Mouse (Mus musculus): ENCODE results near the gene Emilin2. TPM values are rescaled to one million over a fixed set of nuclear protein-coding genes. Genes with fewer than 3 reads are reported as not detected.

Emilin2 gene
- polyA plus RNA-seq, 1 experiment from 2014 or later = 2.0 TPM

DNA sequence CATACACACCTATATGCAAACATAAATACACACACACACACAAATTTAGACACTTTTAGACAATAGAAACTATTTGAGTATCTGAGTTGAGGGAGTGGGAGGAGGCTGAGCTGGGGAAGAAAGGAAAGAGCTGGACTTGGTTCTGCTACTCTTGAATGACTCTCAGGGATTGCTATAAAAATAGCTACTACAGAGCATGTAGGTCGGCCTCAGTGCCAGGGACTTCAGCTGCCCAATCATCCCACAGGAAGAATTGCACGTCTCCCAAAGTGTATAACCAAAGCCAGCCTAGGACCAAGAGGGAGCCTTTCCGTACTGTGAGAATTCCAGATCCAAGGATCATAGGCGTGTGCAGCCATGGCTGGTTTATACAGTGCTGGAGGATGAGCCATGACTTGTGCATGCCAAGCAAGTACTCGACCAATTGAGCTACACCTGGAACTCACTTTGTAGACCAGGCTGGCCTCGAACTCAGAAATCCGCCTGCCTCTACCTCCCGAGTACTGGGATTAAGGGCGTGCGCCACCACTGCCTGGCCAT is 4.5 kb downstream of the Emilin2 start:
- WGBS = 90% methylated on average over 10 of the region's 10 CpGs
- Histone ChIP-seq H3K36me3 (ENCODE audit: control insufficient read depth, insufficient read depth, low read length) (no peaks in the 10 kb centered on the region), H3K27me3 (ENCODE audit: control insufficient read depth, insufficient read depth, low read length) (peaks cover 4% of the 10 kb centered on the region; the same call in 1 of the 2 replicates), H3K9me3 (ENCODE audit: control insufficient read depth, low read length) (no peaks in the 10 kb centered on the region), H3K4me3 (ENCODE audit: low read depth, low read length) (no peak overlapping the region), H3K4me2 (ENCODE audit: low read depth, low read length) (no peak overlapping the region), H3K27ac (ENCODE audit: low read depth, low read length) (no peak overlapping the region), H3K9ac (replicated peaks; ENCODE audit: low read depth, low read length) (no peak overlapping the region), H3K4me1 (ENCODE audit: control insufficient read depth, insufficient read depth, low read length) (no peaks in the 10 kb centered on the region)
- no peak for ATAC-seq (ENCODE audit: low read depth)

DNA sequence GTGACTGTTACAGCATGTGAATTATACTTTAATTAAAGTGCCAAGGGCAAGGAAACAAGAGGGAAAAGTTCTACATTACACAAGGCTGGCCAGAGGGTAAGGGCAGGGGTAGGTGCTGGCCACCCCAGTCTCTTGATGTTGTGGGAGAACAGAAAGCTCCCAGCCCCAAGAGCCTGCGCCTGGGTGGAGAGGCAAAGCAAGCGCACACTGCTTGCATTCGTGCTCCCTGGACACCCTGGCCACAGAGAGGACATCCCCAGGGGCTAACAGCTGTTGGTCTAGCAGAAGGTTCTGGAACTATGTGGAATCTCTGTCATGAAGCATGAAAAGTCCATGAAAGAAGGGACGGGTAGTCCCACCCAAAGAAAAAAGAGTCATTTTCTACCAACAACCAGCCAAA is 5.1 kb downstream of the Emilin2 start:
- Histone ChIP-seq H3K9ac (replicated peaks; ENCODE audit: low read depth, low read length) (no peak overlapping the region), H3K36me3 (ENCODE audit: control insufficient read depth, insufficient read depth, low read length) (no peaks in the 10 kb centered on the region), H3K4me3 (ENCODE audit: low read depth, low read length) (no peak overlapping the region), H3K4me1 (ENCODE audit: control insufficient read depth, insufficient read depth, low read length) (no peaks in the 10 kb centered on the region), H3K27me3 (ENCODE audit: control insufficient read depth, insufficient read depth, low read length) (peaks cover 4% of the 10 kb centered on the region; the same call in 1 of the 2 replicates), H3K4me2 (ENCODE audit: low read depth, low read length) (no peak overlapping the region), H3K9me3 (ENCODE audit: control insufficient read depth, low read length) (no peaks in the 10 kb centered on the region), H3K27ac (ENCODE audit: low read depth, low read length) (no peak overlapping the region)
- ATAC-seq (ENCODE audit: low read depth) = no peak
- WGBS = 88% methylated on average over 4 of the region's 4 CpGs

DNA sequence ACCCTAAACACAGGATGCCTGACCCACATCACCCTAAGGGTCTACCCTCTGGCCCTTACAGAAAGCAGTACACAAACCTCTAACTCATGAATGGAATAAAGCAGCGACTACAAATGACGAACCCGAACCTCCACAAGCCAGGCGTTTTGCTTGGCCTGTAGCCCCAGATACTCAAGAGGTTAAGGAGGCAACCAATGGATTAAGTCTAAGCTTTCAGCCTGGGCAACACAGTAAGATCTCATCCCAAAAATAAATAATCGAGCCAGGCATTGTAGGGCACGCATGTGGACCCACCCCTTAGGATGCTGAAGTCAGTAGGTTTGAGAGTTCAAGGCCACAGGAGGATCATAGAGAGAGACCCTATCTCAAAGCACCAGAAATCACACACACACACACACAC is 5.7 kb downstream of the Emilin2 start:
- 92% methylated on average over 6 of the region's 6 CpGs for WGBS
- no peaks in the 10 kb centered on the region for H3K36me3 ChIP-seq (ENCODE audit: control insufficient read depth, insufficient read depth, low read length)
- no peak for ATAC-seq (ENCODE audit: low read depth)

DNA sequence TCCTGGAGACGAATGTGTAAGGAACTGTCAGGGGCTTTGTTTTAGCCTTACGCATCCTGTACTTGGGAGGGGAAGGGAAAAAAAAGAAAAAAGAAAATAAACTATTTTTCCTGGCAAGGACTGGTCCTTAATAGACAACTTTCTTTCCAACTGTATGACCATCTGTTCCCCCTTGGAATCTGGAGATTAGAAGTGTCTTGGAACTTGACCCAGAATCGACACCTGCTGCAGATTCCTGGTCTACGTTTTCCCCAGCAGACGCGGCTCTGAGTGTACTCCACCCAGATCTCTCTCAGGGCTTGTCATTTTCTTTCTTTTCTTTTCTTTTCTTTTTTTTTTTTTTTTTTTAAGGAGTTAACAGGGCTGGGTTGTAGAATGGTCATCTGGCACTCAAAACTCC is 8.3 kb downstream of the Emilin2 start:
- Histone ChIP-seq H3K4me3 (ENCODE audit: low read depth, low read length) (no peak overlapping the region), H3K9me3 (ENCODE audit: control insufficient read depth, low read length) (no peaks in the 10 kb centered on the region), H3K27me3 (ENCODE audit: control insufficient read depth, insufficient read depth, low read length) (no peaks in the 10 kb centered on the region), H3K9ac (replicated peaks; ENCODE audit: low read depth, low read length) (no peak overlapping the region), H3K4me2 (ENCODE audit: low read depth, low read length) (no peak overlapping the region), H3K36me3 (ENCODE audit: control insufficient read depth, insufficient read depth, low read length) (no peaks in the 10 kb centered on the region), H3K4me1 (ENCODE audit: control insufficient read depth, insufficient read depth, low read length) (no peaks in the 10 kb centered on the region), H3K27ac (ENCODE audit: low read depth, low read length) (no peak overlapping the region)
- no peak for ATAC-seq (ENCODE audit: low read depth)
- 82% methylated on average over 6 of the region's 6 CpGs for WGBS

More for the DNA sequence above, 5.7 kb downstream of the Emilin2 start:
- Histone ChIP-seq H3K4me2 (ENCODE audit: low read depth, low read length) (no peak overlapping the region), H3K27me3 (ENCODE audit: control insufficient read depth, insufficient read depth, low read length) (peaks cover 4% of the 10 kb centered on the region; the same call in 1 of the 2 replicates), H3K27ac (ENCODE audit: low read depth, low read length) (no peak overlapping the region), H3K9me3 (ENCODE audit: control insufficient read depth, low read length) (no peaks in the 10 kb centered on the region), H3K4me3 (ENCODE audit: low read depth, low read length) (no peak overlapping the region), H3K9ac (replicated peaks; ENCODE audit: low read depth, low read length) (no peak overlapping the region), H3K4me1 (ENCODE audit: control insufficient read depth, insufficient read depth, low read length) (no peaks in the 10 kb centered on the region)

DNA sequence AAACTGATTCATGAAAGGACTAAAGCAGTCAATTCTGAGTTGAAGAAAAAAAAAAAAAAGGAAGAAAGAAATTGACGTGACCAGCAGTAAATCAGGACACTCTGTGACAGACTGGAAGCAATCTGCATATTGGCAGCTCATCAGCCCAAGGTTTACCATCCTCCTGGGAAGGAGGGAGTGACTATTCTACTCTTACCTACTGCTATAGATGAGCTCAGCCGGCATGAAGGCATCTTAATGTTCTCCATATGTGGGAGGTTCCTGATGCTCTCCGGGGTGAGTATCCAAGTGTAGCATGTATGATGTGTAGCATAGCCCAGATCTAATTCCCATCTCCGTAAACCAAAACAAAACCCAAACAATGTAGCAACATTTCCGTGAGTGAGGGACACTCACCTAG is 10.4 kb downstream of the Emilin2 start:
- Histone ChIP-seq H3K4me2 (ENCODE audit: low read depth, low read length) (no peak overlapping the region), H3K27me3 (ENCODE audit: control insufficient read depth, insufficient read depth, low read length) (no peaks in the 10 kb centered on the region), H3K9me3 (ENCODE audit: control insufficient read depth, low read length) (no peaks in the 10 kb centered on the region), H3K27ac (ENCODE audit: low read depth, low read length) (no peak overlapping the region), H3K9ac (replicated peaks; ENCODE audit: low read depth, low read length) (no peak overlapping the region), H3K4me3 (ENCODE audit: low read depth, low read length) (no peak overlapping the region), H3K36me3 (ENCODE audit: control insufficient read depth, insufficient read depth, low read length) (no peaks in the 10 kb centered on the region), H3K4me1 (ENCODE audit: control insufficient read depth, insufficient read depth, low read length) (no peaks in the 10 kb centered on the region)
- ATAC-seq (ENCODE audit: low read depth) = no peak
- 63% methylated on average over 5 of the region's 5 CpGs for WGBS

DNA sequence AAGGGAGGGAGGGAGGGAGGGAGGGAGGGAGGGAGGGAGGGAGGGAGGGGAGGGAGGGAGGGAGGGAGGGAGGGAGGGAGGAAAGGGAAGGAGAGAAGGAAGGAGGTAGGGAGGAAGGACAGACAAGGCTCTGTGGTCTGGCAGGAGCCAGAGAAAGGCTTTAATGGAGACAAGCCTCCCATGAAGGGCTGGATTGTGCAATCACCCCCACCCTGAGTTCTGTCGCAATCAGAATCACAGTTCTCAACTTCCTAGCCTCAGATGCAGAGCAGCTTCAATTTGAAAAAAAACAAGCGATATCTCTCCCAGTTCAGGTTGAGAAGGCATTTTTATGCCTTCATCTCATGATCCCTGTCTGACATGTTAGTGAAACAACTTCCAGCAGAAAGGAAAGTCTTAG is 11.4 kb downstream of the Emilin2 start:
- Histone ChIP-seq H3K4me2 (ENCODE audit: low read depth, low read length) (no peak overlapping the region), H3K27me3 (ENCODE audit: control insufficient read depth, insufficient read depth, low read length) (no peaks in the 10 kb centered on the region), H3K4me1 (ENCODE audit: control insufficient read depth, insufficient read depth, low read length) (no peaks in the 10 kb centered on the region), H3K36me3 (ENCODE audit: control insufficient read depth, insufficient read depth, low read length) (no peaks in the 10 kb centered on the region), H3K27ac (ENCODE audit: low read depth, low read length) (no peak overlapping the region), H3K4me3 (ENCODE audit: low read depth, low read length) (no peak overlapping the region), H3K9me3 (ENCODE audit: control insufficient read depth, low read length) (no peaks in the 10 kb centered on the region), H3K9ac (replicated peaks; ENCODE audit: low read depth, low read length) (no peak overlapping the region)
- ATAC-seq (ENCODE audit: low read depth) = no peak
- WGBS = 85% methylated on average over 2 of the region's 2 CpGs

DNA sequence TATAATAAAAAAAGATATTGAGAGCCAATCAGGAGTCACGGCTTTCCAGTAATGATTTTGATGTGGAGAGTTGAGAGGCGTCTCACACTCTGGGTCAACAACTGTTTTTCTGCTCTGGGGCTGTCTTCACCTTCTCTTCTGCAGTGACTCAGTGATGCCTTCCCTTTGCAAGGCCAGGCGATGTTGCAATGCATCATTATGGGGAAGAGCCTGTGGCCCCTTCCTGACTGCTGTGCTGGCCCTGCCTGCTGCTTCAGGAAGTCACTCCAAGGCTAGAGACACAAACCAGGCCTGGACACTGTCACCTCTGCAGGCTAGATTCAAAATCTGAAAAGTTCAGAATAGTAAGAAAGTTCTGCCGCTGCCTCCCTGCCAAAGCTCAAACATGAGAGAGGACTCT is 11.9 kb downstream of the Emilin2 start:
- H3K4me1 ChIP-seq (ENCODE audit: control insufficient read depth, insufficient read depth, low read length) = no peaks in the 10 kb centered on the region
- no peak overlapping the region for H3K27ac ChIP-seq (ENCODE audit: low read depth, low read length)
- no peak overlapping the region for H3K4me3 ChIP-seq (ENCODE audit: low read depth, low read length)
- H3K4me2 ChIP-seq (ENCODE audit: low read depth, low read length) = no peak overlapping the region
- no peaks in the 10 kb centered on the region for H3K9me3 ChIP-seq (ENCODE audit: control insufficient read depth, low read length)
- H3K9ac ChIP-seq (replicated peaks; ENCODE audit: low read depth, low read length) = no peak overlapping the region
- ATAC-seq (ENCODE audit: low read depth) = no peak
- no peaks in the 10 kb centered on the region for H3K36me3 ChIP-seq (ENCODE audit: control insufficient read depth, insufficient read depth, low read length)
- 90% methylated on average over 4 of the region's 4 CpGs for WGBS
- no peaks in the 10 kb centered on the region for H3K27me3 ChIP-seq (ENCODE audit: control insufficient read depth, insufficient read depth, low read length)

DNA sequence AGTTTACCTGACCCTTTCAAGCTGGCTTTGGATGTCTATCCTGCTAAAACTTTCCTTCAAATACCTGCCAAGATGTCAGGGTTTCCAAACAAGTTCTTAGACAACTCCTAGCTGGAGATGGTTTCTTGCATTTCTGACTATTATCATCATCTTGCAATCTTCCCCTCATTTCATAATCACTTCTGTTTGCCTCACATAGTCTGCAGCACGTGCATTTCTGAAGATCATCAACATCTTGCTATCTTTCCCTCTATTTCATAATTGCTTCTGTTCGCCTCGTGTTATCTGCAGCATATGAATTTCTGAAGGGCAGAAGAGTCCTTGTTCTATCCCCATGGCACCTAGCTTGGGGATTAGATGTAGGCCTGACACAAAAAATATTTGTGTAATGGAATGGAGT is 17.2 kb downstream of the Emilin2 start:
- no peak for ATAC-seq (ENCODE audit: low read depth)
- H3K27me3 ChIP-seq (ENCODE audit: control insufficient read depth, insufficient read depth, low read length) = no peaks in the 10 kb centered on the region
- H3K36me3 ChIP-seq (ENCODE audit: control insufficient read depth, insufficient read depth, low read length) = no peaks in the 10 kb centered on the region
- no peaks in the 10 kb centered on the region for H3K4me1 ChIP-seq (ENCODE audit: control insufficient read depth, insufficient read depth, low read length)
- H3K9ac ChIP-seq (replicated peaks; ENCODE audit: low read depth, low read length) = no peak overlapping the region
- WGBS = 84% methylated on average over 3 of the region's 3 CpGs
- no peak overlapping the region for H3K4me3 ChIP-seq (ENCODE audit: low read depth, low read length)
- H3K4me2 ChIP-seq (ENCODE audit: low read depth, low read length) = no peak overlapping the region
- no peak overlapping the region for H3K27ac ChIP-seq (ENCODE audit: low read depth, low read length)
- H3K9me3 ChIP-seq (ENCODE audit: control insufficient read depth, low read length) = no peaks in the 10 kb centered on the region

DNA sequence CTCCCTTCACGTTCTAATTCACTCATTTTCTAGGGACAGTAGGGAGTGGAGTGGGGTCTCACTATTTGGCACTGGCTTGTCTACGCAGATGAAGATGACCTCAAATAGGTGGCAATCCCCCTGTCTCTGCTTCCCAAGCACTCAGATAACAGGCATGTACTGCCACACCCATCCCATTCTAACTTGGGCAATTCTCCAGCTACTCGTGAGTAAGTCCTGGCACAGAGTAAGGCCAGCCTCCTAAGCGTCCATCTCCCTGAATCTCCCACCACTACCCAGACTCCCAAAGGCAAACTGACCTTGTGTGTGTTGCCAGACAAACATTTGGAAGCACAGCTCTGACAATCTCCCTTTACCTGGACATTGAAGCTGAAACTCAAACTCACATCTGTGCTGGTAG is 18.9 kb downstream of the Emilin2 start:
- WGBS = 88% methylated on average over 4 of the region's 4 CpGs
- H3K4me3 ChIP-seq (ENCODE audit: low read depth, low read length) = no peak overlapping the region
- no peaks in the 10 kb centered on the region for H3K36me3 ChIP-seq (ENCODE audit: control insufficient read depth, insufficient read depth, low read length)
- H3K9me3 ChIP-seq (ENCODE audit: control insufficient read depth, low read length) = no peaks in the 10 kb centered on the region
- no peak overlapping the region for H3K4me2 ChIP-seq (ENCODE audit: low read depth, low read length)
- H3K27me3 ChIP-seq (ENCODE audit: control insufficient read depth, insufficient read depth, low read length) = no peaks in the 10 kb centered on the region
- no peak overlapping the region for H3K27ac ChIP-seq (ENCODE audit: low read depth, low read length)
- H3K4me1 ChIP-seq (ENCODE audit: control insufficient read depth, insufficient read depth, low read length) = no peaks in the 10 kb centered on the region
- no peak for ATAC-seq (ENCODE audit: low read depth)
- H3K9ac ChIP-seq (replicated peaks; ENCODE audit: low read depth, low read length) = no peak overlapping the region

Data from neural tube, embryonic 14.5 days (tissue).